13 mouse cellular contexts compared by ENCODE assay signal in genomic region chr14:60643098-60643870, GRCm38 (mm10). TPM values are rescaled to one million over a fixed set of nuclear protein-coding genes. Genes with fewer than 3 reads are reported as not detected.
A peak's percentile ranks its signal among the peaks of the same experiment; 100 is the strongest.
DNase-seq lines count a peak whose midpoint lies in the region; ATAC-seq and TF ChIP-seq lines count a peak whose summit lies in the region.
"Had no signal": no experiment of that assay in that cellular context is flagged by ENCODE, and none has a peak within 500 bp of the region (broad histone marks: within the 10 kb centered on the region; RNA-seq: fewer than 3 reads in every experiment).

No protein-coding gene starts in this region.

- no peaks in the 10 kb centered on the region for H3K9me3 ChIP-seq in embryonic facial prominence, embryonic 11.5 days (replicated peaks; ENCODE audit: control insufficient read depth, low read length)
- H3K9me3 ChIP-seq in hindbrain, embryonic 13.5 days, result no peaks in the 10 kb centered on the region
- H3K9me3 ChIP-seq in neural tube, embryonic 13.5 days, result no peaks in the 10 kb centered on the region
- H3K9me3 ChIP-seq: heart, embryonic 13.5 days; stomach, embryonic 15.5 days had no signal

- TF ChIP-seq POLR2A in kidney, adult 2 months (IDR thresholded peaks at IDR 0.05; ENCODE audit: low read depth, low read length), result no peak

- no peak overlapping the region for H3K4me3 ChIP-seq in kidney, adult 2 months (ENCODE audit: insufficient read depth, low read depth, low read length)
- H3K4me3 ChIP-seq in embryonic facial prominence, embryonic 11.5 days (ENCODE audit: low read depth, low read length), result no peak overlapping the region
- H3K4me3 ChIP-seq in hindbrain, embryonic 13.5 days, result no peak overlapping the region
- no peak overlapping the region for H3K4me3 ChIP-seq in neural tube, embryonic 13.5 days
- H3K4me3 ChIP-seq: heart, embryonic 13.5 days; stomach, embryonic 15.5 days had no signal

- DNase-seq in kidney, adult 2 months, result no peak
- DNase-seq in kidney, postnatal 25 days, result no peak
- DNase-seq in embryonic facial prominence, embryonic 11.5 days (ENCODE audit: low spot score), result peak; percentile 54
- no peak for DNase-seq in c-Kit-positive CD71-positive TER-119-positive erythroid progenitor cells, embryonic 14.5 days (ENCODE audit: low spot score)
- DNase-seq in layer of hippocampus, adult 11-12 months (ENCODE audit: low spot score), result no peak
- no peak for DNase-seq in cerebellum, postnatal 10 days
- DNase-seq: kidney, adult 18-20 months; liver, postnatal 0 days; right cerebral cortex, postnatal 14 days had no signal

- H3K27ac ChIP-seq in kidney, adult 2 months (ENCODE audit: insufficient read depth, low read depth, low read length), result peak overlapping the region; percentile 62
- H3K27ac ChIP-seq in embryonic facial prominence, embryonic 11.5 days (replicated peaks; ENCODE audit: low read depth, low read length), result no peak overlapping the region
- peak overlapping the region; percentile 80 for H3K27ac ChIP-seq in hindbrain, embryonic 13.5 days
- peak overlapping the region; percentile 68 for H3K27ac ChIP-seq in neural tube, embryonic 13.5 days (replicated peaks)
- H3K27ac ChIP-seq: heart, embryonic 13.5 days; stomach, embryonic 15.5 days had no signal

- peaks cover 26% of the 10 kb centered on the region for H3K4me1 ChIP-seq in kidney, adult 2 months (ENCODE audit: control insufficient read depth, insufficient read depth, low read length)
- H3K4me1 ChIP-seq in embryonic facial prominence, embryonic 11.5 days (ENCODE audit: control insufficient read depth, insufficient read depth, low read length), result peaks cover 2% of the 10 kb centered on the region; the same call in 1 of the 2 replicates
- peaks cover 75% of the 10 kb centered on the region for H3K4me1 ChIP-seq in hindbrain, embryonic 13.5 days (replicated peaks)
- peaks cover 70% of the 10 kb centered on the region for H3K4me1 ChIP-seq in neural tube, embryonic 13.5 days (replicated peaks)
- H3K4me1 ChIP-seq: stomach, embryonic 15.5 days had no signal

- no peaks in the 10 kb centered on the region for H3K36me3 ChIP-seq in kidney, adult 2 months (ENCODE audit: control insufficient read depth, insufficient read depth, low read length)
- no peaks in the 10 kb centered on the region for H3K36me3 ChIP-seq in embryonic facial prominence, embryonic 11.5 days (replicated peaks; ENCODE audit: control insufficient read depth, insufficient read depth, low read depth, low read length)
- no peaks in the 10 kb centered on the region for H3K36me3 ChIP-seq in hindbrain, embryonic 13.5 days
- no peaks in the 10 kb centered on the region for H3K36me3 ChIP-seq in neural tube, embryonic 13.5 days
- H3K36me3 ChIP-seq: heart, embryonic 13.5 days; stomach, embryonic 15.5 days had no signal

- no peak for TF ChIP-seq CTCF in kidney, adult 2 months (conservative IDR thresholded peaks at IDR 0.05; ENCODE audit: insufficient read depth, insufficient read length, low read depth, low read length)

- peak; percentile 77 for ATAC-seq in embryonic facial prominence, embryonic 11.5 days (replicated peaks; ENCODE audit: insufficient number of reproducible peaks, low FRiP score, low TSS enrichment, low read depth)
- ATAC-seq in hindbrain, embryonic 13.5 days (ENCODE audit: low FRiP score), result peak; percentile 60
- ATAC-seq in neural tube, embryonic 13.5 days (ENCODE audit: low read depth), result peak; percentile 67
- ATAC-seq: liver, postnatal 0 days had no signal

- H3K27me3 ChIP-seq in kidney, adult 2 months (replicated peaks; ENCODE audit: control insufficient read depth, insufficient read depth, low read length), result no peaks in the 10 kb centered on the region
- H3K27me3 ChIP-seq in embryonic facial prominence, embryonic 11.5 days (ENCODE audit: control insufficient read depth, insufficient read depth, low read length), result no peaks in the 10 kb centered on the region
- no peaks in the 10 kb centered on the region for H3K27me3 ChIP-seq in hindbrain, embryonic 13.5 days
- no peaks in the 10 kb centered on the region for H3K27me3 ChIP-seq in neural tube, embryonic 13.5 days
- H3K27me3 ChIP-seq: stomach, embryonic 15.5 days had no signal

- no peak overlapping the region for H3K9ac ChIP-seq in embryonic facial prominence, embryonic 11.5 days (replicated peaks; ENCODE audit: low read length)
- no peak overlapping the region for H3K9ac ChIP-seq in hindbrain, embryonic 13.5 days
- H3K9ac ChIP-seq in neural tube, embryonic 13.5 days, result no peak overlapping the region
- H3K9ac ChIP-seq: heart, embryonic 13.5 days; liver, postnatal 0 days; stomach, embryonic 15.5 days had no signal

- 65% methylated on average over 14 of the region's 14 CpGs for WGBS in kidney, adult 2 months
- 33% methylated on average over 14 of the region's 14 CpGs for WGBS in embryonic facial prominence, embryonic 11.5 days
- 16% methylated on average over 14 of the region's 14 CpGs for WGBS in hindbrain, embryonic 13.5 days
- 20% methylated on average over 14 of the region's 14 CpGs for WGBS in neural tube, embryonic 13.5 days

- no peak overlapping the region for H3K4me2 ChIP-seq in embryonic facial prominence, embryonic 11.5 days (ENCODE audit: low read depth, low read length)
- H3K4me2 ChIP-seq in hindbrain, embryonic 13.5 days, result peak overlapping the region; percentile 26
- peak overlapping the region; percentile 28 for H3K4me2 ChIP-seq in neural tube, embryonic 13.5 days
- H3K4me2 ChIP-seq: heart, embryonic 13.5 days; stomach, embryonic 15.5 days had no signal

RNA-seq across cellular contexts. Expression of gene Spata13, which starts 9.5 kb away (rescaled TPM):
- polyA plus RNA-seq in kidney, adult 2 months (2012; rRNA removed), result 24.1 and 27.7 TPM in 2 replicates
- 20.7 and 25.9 TPM in 2 replicates for polyA plus RNA-seq in embryonic facial prominence, embryonic 11.5 days (2014; fragmentation: Nextera tagmentation; extraction: Ambion mirVana)
- 34.8 and 37.0 TPM in 2 replicates for polyA plus RNA-seq in hindbrain, embryonic 13.5 days (2015; fragmentation: Nextera tagmentation; extraction: Ambion mirVana)
- polyA plus RNA-seq in neural tube, embryonic 13.5 days (2015; fragmentation: Nextera tagmentation; extraction: Ambion mirVana), result 22.2 and 25.6 TPM in 2 replicates
